Mouse (Mus musculus) MEL (cell line): Measurements from ENCODE around the gene Rbm33. TPM values are rescaled to one million over a fixed set of nuclear protein-coding genes. Genes with fewer than 3 reads are reported as not detected.

Source experiments
- DNase-seq: peaks from one replicate; pipeline ENCODE4 v3.0.0; 2011; ENCODE audit warnings: low read depth, low spot score
- H3K27ac ChIP-seq: 2 replicates; pipeline ENCODE4 v1.5.1; 2012; ENCODE audit warnings: low read depth, mild to moderate bottlenecking, control low read depth, low read length, moderate library complexity; ENCODE audit not compliant: control insufficient read depth
- H3K27me3 ChIP-seq, 2 experiments: fragments of 150-350 bp in 1 of 2; sonication (generic) in 1 of 2; 2 replicates each; pipeline ENCODE4 v1.6.1; 2012; ENCODE audit warnings: low read length in 2 of 2, mild to moderate bottlenecking in 2 of 2, improper control_type of control experiment in 1 of 2, moderate library complexity in 1 of 2; ENCODE audit not compliant: insufficient read depth in 2 of 2, control insufficient read depth in 1 of 2
- H3K36me3 ChIP-seq, 2 experiments: 2 replicates each; pipeline ENCODE4 v1.6.1; 2012 to 2014; ENCODE audit warnings: low read length in 2 of 2, improper control_type of control experiment in 1 of 2, inconsistent platforms in 1 of 2, mild to moderate bottlenecking in 1 of 2; ENCODE audit not compliant: insufficient read depth in 2 of 2, control insufficient read depth in 1 of 2
- H3K4me1 ChIP-seq, 2 experiments: fragments of 150-350 bp in 1 of 2; sonication (generic) in 1 of 2; 2 replicates each; pipeline ENCODE4 v1.6.1; 2012; ENCODE audit warnings: low read length in 2 of 2, improper control_type of control experiment in 1 of 2, mild to moderate bottlenecking in 1 of 2; ENCODE audit not compliant: insufficient read depth in 2 of 2, control insufficient read depth in 1 of 2
- H3K4me3 ChIP-seq, 2 experiments: fragments of 150-350 bp in 1 of 2; sonication (generic) in 1 of 2; 2 replicates each; pipeline ENCODE4 v1.5.1; 2012; ENCODE audit warnings: low read depth in 2 of 2, low read length in 2 of 2, mild to moderate bottlenecking in 2 of 2, moderate library complexity in 2 of 2, control low read depth in 1 of 2, improper control_type of control experiment in 1 of 2; ENCODE audit not compliant: control insufficient read depth in 1 of 2, insufficient read depth in 1 of 2
- H3K79me2 ChIP-seq: 2 replicates; pipeline ENCODE4 v1.6.1; 2012; ENCODE audit warnings: mild to moderate bottlenecking, low read length, moderate library complexity; ENCODE audit not compliant: control insufficient read depth, poor library complexity, insufficient read depth
- H3K9ac ChIP-seq: 2 replicates; pipeline ENCODE4 v1.6.1; 2012; ENCODE audit warnings: low read depth, mild to moderate bottlenecking, control low read depth, low read length, moderate library complexity; ENCODE audit not compliant: control insufficient read depth, poor library complexity, severe bottlenecking
- H3K9me3 ChIP-seq: fragments of 150-350 bp; sonication (generic); replicated peaks from 2 replicates; pipeline ENCODE4 v1.6.1; 2012; ENCODE audit warnings: mild to moderate bottlenecking, low read length, improper control_type of control experiment, moderate library complexity; ENCODE audit not compliant: insufficient read depth
- BHLHE40 ChIP-seq: IDR thresholded peaks from 2 replicates; pipeline ENCODE4 v1.6.1; 2012; ENCODE audit warnings: low read depth, mild to moderate bottlenecking, inconsistent platforms, low read length, improper control_type of control experiment, borderline replicate concordance
- CHD1 ChIP-seq: IDR thresholded peaks from 2 replicates; pipeline ENCODE4 v1.6.1; 2012; ENCODE audit warnings: low read depth, mild to moderate bottlenecking, inconsistent platforms, low read length, improper control_type of control experiment
- CTCF ChIP-seq, 3 experiments: IDR thresholded peaks in 2 of 3; conservative IDR thresholded peaks in 1 of 3; 2 replicates each; pipeline ENCODE4 v1.5.1; 2011 to 2012; ENCODE audit warnings: low read length in 3 of 3, low read depth in 2 of 3, mild to moderate bottlenecking in 2 of 3, improper control_type of control experiment in 1 of 3, inconsistent platforms in 1 of 3, mixed read lengths in 1 of 3, moderate library complexity in 1 of 3; ENCODE audit not compliant: control insufficient read depth in 1 of 3, insufficient read depth in 1 of 3, poor library complexity in 1 of 3, severe bottlenecking in 1 of 3
- E2F4 ChIP-seq: IDR thresholded peaks from 2 replicates; pipeline ENCODE4 v1.6.1; 2011; ENCODE audit warnings: low read depth, low read length, improper control_type of control experiment, borderline replicate concordance
- ETS1 ChIP-seq: IDR thresholded peaks from 2 replicates; pipeline ENCODE4 v1.6.1; 2012; ENCODE audit warnings: low read depth, mild to moderate bottlenecking, inconsistent platforms, low read length, improper control_type of control experiment, moderate library complexity
- GABPA ChIP-seq: IDR thresholded peaks from 2 replicates; pipeline ENCODE4 v1.6.1; 2012; ENCODE audit warnings: low read depth, mild to moderate bottlenecking, inconsistent platforms, low read length, improper control_type of control experiment, moderate library complexity
- GATA1 ChIP-seq: IDR thresholded peaks from 2 replicates; pipeline ENCODE4 v1.6.1; 2011; ENCODE audit warnings: low read depth, low read length, improper control_type of control experiment
- HCFC1 ChIP-seq: IDR thresholded peaks from 2 replicates; pipeline ENCODE4 v1.6.1; 2012; ENCODE audit warnings: low read depth, mild to moderate bottlenecking, inconsistent platforms, low read length, improper control_type of control experiment, moderate library complexity
- JUND ChIP-seq: IDR thresholded peaks from 2 replicates; pipeline ENCODE4 v1.6.1; 2011; ENCODE audit warnings: low read depth, mild to moderate bottlenecking, improper control_type of control experiment, low read length
- MAFK ChIP-seq: IDR thresholded peaks from 2 replicates; pipeline ENCODE4 v1.6.1; 2011; ENCODE audit warnings: low read depth, mild to moderate bottlenecking, low read length, improper control_type of control experiment, borderline replicate concordance
- MAX ChIP-seq: IDR thresholded peaks from 2 replicates; pipeline ENCODE4 v1.6.1; 2011; ENCODE audit warnings: low read length, improper control_type of control experiment
- MAZ ChIP-seq: IDR thresholded peaks from 2 replicates; pipeline ENCODE4 v1.6.1; 2012; ENCODE audit warnings: low read depth, mild to moderate bottlenecking, inconsistent platforms, low read length, improper control_type of control experiment
- MEF2A ChIP-seq: IDR thresholded peaks from 2 replicates; pipeline ENCODE4 v1.6.1; 2014; ENCODE audit warnings: low read depth, mild to moderate bottlenecking, inconsistent platforms, low read length, improper control_type of control experiment; ENCODE audit not compliant: poor library complexity, insufficient replicate concordance, severe bottlenecking; ENCODE audit errors: extremely low read depth
- MXI1 ChIP-seq: IDR thresholded peaks from 2 replicates; pipeline ENCODE4 v1.6.1; 2011; ENCODE audit warnings: mild to moderate bottlenecking, low read depth, low read length, improper control_type of control experiment
- MYC ChIP-seq: IDR thresholded peaks from 2 replicates; pipeline ENCODE4 v1.6.1; 2011; ENCODE audit warnings: low read depth, mild to moderate bottlenecking, low read length, improper control_type of control experiment, moderate library complexity
- NELFE ChIP-seq: IDR thresholded peaks from 2 replicates; pipeline ENCODE4 v1.6.1; 2011; ENCODE audit warnings: low read depth, low read length, improper control_type of control experiment
- POLR2A ChIP-seq, 2 experiments: IDR thresholded peaks; 2 replicates each; pipeline ENCODE4 v1.6.1; 2011 to 2012; ENCODE audit warnings: low read length in 2 of 2, mild to moderate bottlenecking in 2 of 2, control low read depth in 1 of 2, improper control_type of control experiment in 1 of 2, low read depth in 1 of 2, moderate library complexity in 1 of 2; ENCODE audit not compliant: control insufficient read depth in 1 of 2, insufficient read depth in 1 of 2, poor library complexity in 1 of 2
- POLR2AphosphoS5 ChIP-seq: IDR thresholded peaks from 2 replicates; pipeline ENCODE4 v1.6.1; 2012; ENCODE audit warnings: low read depth, borderline replicate concordance, mild to moderate bottlenecking, inconsistent platforms, low read length, moderate library complexity, mixed read lengths
- RAD21 ChIP-seq: IDR thresholded peaks from 2 replicates; pipeline ENCODE4 v1.6.1; 2011; ENCODE audit warnings: mild to moderate bottlenecking, low read depth, low read length, improper control_type of control experiment
- RCOR1 ChIP-seq: IDR thresholded peaks from 2 replicates; pipeline ENCODE4 v1.6.1; 2012; ENCODE audit warnings: low read depth, mild to moderate bottlenecking, inconsistent platforms, low read length, improper control_type of control experiment
- SIN3A ChIP-seq: IDR thresholded peaks from 2 replicates; pipeline ENCODE4 v1.6.1; 2012; ENCODE audit warnings: low read length, improper control_type of control experiment, inconsistent platforms
- TCF12 ChIP-seq: IDR thresholded peaks from 2 replicates; pipeline ENCODE4 v1.6.1; 2014; ENCODE audit warnings: low read depth, mild to moderate bottlenecking, inconsistent platforms, low read length, improper control_type of control experiment, moderate library complexity
- USF1 ChIP-seq: IDR thresholded peaks from 2 replicates; pipeline ENCODE4 v1.6.1; 2014; ENCODE audit warnings: low read depth, mild to moderate bottlenecking, inconsistent platforms, low read length, improper control_type of control experiment, moderate library complexity
- USF2 ChIP-seq, 2 experiments: IDR thresholded peaks; 2 replicates each; pipeline ENCODE4 v1.6.1; 2011 to 2012; ENCODE audit warnings: improper control_type of control experiment in 2 of 2, low read length in 2 of 2, borderline replicate concordance in 1 of 2, inconsistent platforms in 1 of 2, low read depth in 1 of 2, mild to moderate bottlenecking in 1 of 2; ENCODE audit not compliant: insufficient read depth in 1 of 2
- ZC3H11A ChIP-seq: IDR thresholded peaks from 2 replicates; pipeline ENCODE4 v1.6.1; 2012; ENCODE audit warnings: low read depth, mild to moderate bottlenecking, inconsistent platforms, low read length, improper control_type of control experiment
- ZKSCAN1 ChIP-seq: IDR thresholded peaks from 2 replicates; pipeline ENCODE4 v1.6.1; 2012; ENCODE audit warnings: low read depth, mild to moderate bottlenecking, inconsistent platforms, low read length, improper control_type of control experiment, moderate library complexity
- ZMIZ1 ChIP-seq: IDR thresholded peaks from 2 replicates; pipeline ENCODE4 v1.6.1; 2012; ENCODE audit warnings: low read depth, mild to moderate bottlenecking, inconsistent platforms, low read length, improper control_type of control experiment, moderate library complexity
- polyA plus RNA-seq, 2 experiments: library from polyadenylated mRNA; stranded (reverse) in 1 of 2; unstranded in 1 of 2; fragments of >175 nt in 1 of 2; fragments of >200 nt in 1 of 2; gene quantifications; 2 replicates each; pipeline versions ENCODE4 v1.2.1 to v1.2.4; 2012; ENCODE audit warnings: low replicate concordance in 2 of 2, low read depth in 1 of 2; ENCODE audit not compliant: insufficient read length in 2 of 2, insufficient read depth in 1 of 2, missing spikeins in 1 of 2
- total RNA-seq: library from RNA; depleted of rRNA; stranded (reverse); fragments of 300-350 nt; gene quantifications from 2 replicates; pipeline ENCODE4 v1.2.3, GENCODE M21; 2012

Gene Rbm33
- total and polyA plus RNA-seq, 3 experiments, result 14.6 to 60.3 TPM; not detected in 1

DNA sequence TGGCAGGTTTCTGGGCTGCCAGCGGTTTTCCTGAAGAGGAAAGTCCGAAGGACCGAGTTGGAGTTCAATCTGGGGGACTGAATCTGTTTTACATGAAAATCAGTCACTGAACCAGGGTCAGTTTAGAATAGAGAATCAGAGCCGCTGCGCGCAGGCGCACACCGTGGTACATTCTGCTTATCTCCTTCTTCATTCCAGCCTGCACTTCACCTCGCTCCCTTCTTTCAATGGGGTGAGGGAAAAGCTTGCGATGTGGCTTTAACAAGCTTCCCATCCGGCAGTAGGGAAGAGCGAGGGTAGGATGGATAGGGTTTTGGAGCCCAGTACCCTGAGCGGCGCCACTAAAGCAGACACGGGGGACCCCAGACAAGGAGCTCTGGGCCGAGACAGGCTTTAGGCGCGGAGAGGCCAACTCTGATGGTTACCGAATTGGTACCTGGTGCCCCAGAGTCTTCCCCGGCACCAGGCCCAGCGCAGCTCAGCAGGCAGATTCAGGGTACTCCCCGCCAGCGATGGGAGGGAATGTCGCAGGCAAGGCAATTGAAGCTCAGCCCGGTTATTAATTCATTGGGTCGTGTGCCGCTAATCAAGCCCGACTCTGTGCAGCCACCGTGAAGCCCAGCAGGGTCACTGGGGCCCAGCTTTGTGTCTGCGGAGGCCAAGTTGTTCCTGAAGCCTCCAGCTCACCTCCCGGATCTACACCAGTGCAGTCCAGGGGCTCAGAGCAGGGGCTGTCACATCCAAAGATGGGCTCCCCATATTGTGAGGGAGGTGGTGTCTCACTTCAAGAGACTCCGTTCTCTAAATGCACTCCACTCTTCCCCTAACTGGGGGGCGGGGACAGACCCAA is 146.0 kb downstream of the Rbm33 start:
- H3K9ac ChIP-seq, result no peak overlapping the region
- H3K27me3 ChIP-seq, result no peaks in the 10 kb centered on the region
- TF ChIP-seq GATA1, result no peak
- TF ChIP-seq POLR2AphosphoS5, result no peak
- TF ChIP-seq ETS1, result no peak
- no peak for TF ChIP-seq MXI1
- TF ChIP-seq MAX, result no peak
- no peak for TF ChIP-seq TCF12
- TF ChIP-seq JUND, result no peak
- TF ChIP-seq ZC3H11A, result no peak
- no peak for TF ChIP-seq RAD21
- TF ChIP-seq CTCF (IDR thresholded peaks at IDR 0.05 in 2 of 3, conservative IDR thresholded peaks at IDR 0.05 in 1 of 3; ENCODE audit: control insufficient read depth in 1 of 3, insufficient read depth in 1 of 3, low read depth in 2 of 3, low read length in 3 of 3, poor library complexity in 1 of 3, severe bottlenecking in 1 of 3), result no peak
- TF ChIP-seq MEF2A, result no peak
- TF ChIP-seq E2F4, result no peak
- TF ChIP-seq USF1, result no peak
- TF ChIP-seq MAFK, result no peak
- no peak for TF ChIP-seq HCFC1
- no peak for TF ChIP-seq USF2 (IDR thresholded peaks at IDR 0.05; ENCODE audit: borderline replicate concordance in 1 of 2, insufficient read depth in 1 of 2, low read depth in 1 of 2, low read length in 2 of 2)
- no peak for TF ChIP-seq POLR2A (IDR thresholded peaks at IDR 0.05; ENCODE audit: control insufficient read depth in 1 of 2, insufficient read depth in 1 of 2, low read depth in 1 of 2, low read length in 2 of 2, poor library complexity in 1 of 2)
- H3K79me2 ChIP-seq, result no peaks in the 10 kb centered on the region
- no peaks in the 10 kb centered on the region for H3K9me3 ChIP-seq
- no peaks in the 10 kb centered on the region for H3K36me3 ChIP-seq
- no peak for DNase-seq
- H3K27ac ChIP-seq, result no peak overlapping the region
- no peak overlapping the region for H3K4me3 ChIP-seq
- H3K4me1 ChIP-seq, result no peaks in the 10 kb centered on the region

DNA sequence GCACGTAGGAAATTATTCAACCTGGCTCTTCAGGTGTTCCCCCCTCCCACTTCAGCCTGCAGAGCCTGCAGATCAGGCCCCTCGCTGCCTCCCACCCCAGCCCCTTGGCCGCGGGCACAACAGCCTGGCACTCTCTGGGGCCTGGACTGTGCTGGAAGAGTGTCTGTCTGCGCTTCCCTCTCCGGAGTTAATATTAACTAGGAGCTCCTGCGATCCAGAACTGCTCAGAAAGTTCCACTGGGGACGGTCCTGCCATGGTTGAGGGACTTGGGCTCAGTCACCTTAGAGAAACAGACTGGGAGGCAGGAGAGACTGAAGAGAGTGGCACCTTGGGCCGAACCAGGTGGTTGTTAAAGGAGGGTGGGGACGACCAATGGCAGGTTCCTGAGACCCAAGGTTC is 146.7 kb downstream of the Rbm33 start:
- no peak for DNase-seq
- TF ChIP-seq MYC, result no peak
- no peak for TF ChIP-seq MAZ
- TF ChIP-seq NELFE, result no peak
- no peak for TF ChIP-seq ZMIZ1
- TF ChIP-seq RAD21, result no peak
- TF ChIP-seq USF1, result no peak
- TF ChIP-seq CHD1, result no peak
- TF ChIP-seq E2F4, result no peak
- no peak for TF ChIP-seq MAFK
- no peak for TF ChIP-seq GABPA
- TF ChIP-seq ZKSCAN1, result no peak
- TF ChIP-seq GATA1, result no peak
- TF ChIP-seq RCOR1, result no peak
- TF ChIP-seq BHLHE40, result no peak
- no peak for TF ChIP-seq MEF2A
- no peak for TF ChIP-seq SIN3A
- TF ChIP-seq MAX, result no peak
- no peak for TF ChIP-seq USF2 (IDR thresholded peaks at IDR 0.05; ENCODE audit: borderline replicate concordance in 1 of 2, insufficient read depth in 1 of 2, low read depth in 1 of 2, low read length in 2 of 2)
- H3K4me1 ChIP-seq, result no peaks in the 10 kb centered on the region
- no peak overlapping the region for H3K9ac ChIP-seq
- no peak overlapping the region for H3K4me3 ChIP-seq
- H3K9me3 ChIP-seq, result no peaks in the 10 kb centered on the region
- no peaks in the 10 kb centered on the region for H3K79me2 ChIP-seq
- H3K27me3 ChIP-seq, result no peaks in the 10 kb centered on the region
- no peaks in the 10 kb centered on the region for H3K36me3 ChIP-seq
- no peak overlapping the region for H3K27ac ChIP-seq
